Mouse (Mus musculus): ENCODE data around the gene 2610528J11Rik. TPM values are rescaled to one million over a fixed set of nuclear protein-coding genes. Genes with fewer than 3 reads are reported as not detected.

2610528J11Rik gene
- polyA plus RNA-seq, 1 experiment from 2014 or later, result 0.18 TPM

DNA sequence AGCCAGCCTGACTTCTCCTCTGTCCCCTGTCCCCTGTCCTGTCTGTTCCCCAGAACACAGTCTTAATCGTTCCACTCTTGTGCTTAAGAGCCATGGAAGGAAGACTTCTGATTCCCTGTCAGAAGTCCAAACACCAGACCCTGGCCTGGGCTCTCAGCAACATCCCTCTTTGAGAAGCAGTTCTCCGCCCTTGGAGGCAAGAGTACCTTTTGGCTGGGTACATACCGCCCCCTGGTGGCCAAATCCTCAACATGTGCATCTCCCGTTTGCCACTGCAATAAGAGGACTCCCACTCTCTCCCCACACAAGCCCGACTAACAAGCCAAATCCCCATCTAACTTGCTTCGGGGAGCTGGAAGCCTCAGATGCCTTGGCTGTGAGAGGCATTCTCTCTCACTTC is 49.3 kb downstream of the 2610528J11Rik start:
- Histone ChIP-seq H3K27ac (no peak overlapping the region), H3K27me3 (0 out of 2 replicates have a peak, but pooled peaks cover 6% of the 10 kb centered on the region), H3K4me2 (no peak overlapping the region), H3K9ac (no peak overlapping the region), H3K4me1 (no peaks in the 10 kb centered on the region), H3K9me3 (replicated peaks) (no peaks in the 10 kb centered on the region), H3K4me3 (no peak overlapping the region), H3K36me3 (ENCODE audit: poor library complexity, severe bottlenecking) (no peaks in the 10 kb centered on the region)
- 6% methylated on average over 6 of the region's 6 CpGs for WGBS
- ATAC-seq, result 0 out of 2 replicates have a peak, but pooled peaks have one; percentile 27

DNA sequence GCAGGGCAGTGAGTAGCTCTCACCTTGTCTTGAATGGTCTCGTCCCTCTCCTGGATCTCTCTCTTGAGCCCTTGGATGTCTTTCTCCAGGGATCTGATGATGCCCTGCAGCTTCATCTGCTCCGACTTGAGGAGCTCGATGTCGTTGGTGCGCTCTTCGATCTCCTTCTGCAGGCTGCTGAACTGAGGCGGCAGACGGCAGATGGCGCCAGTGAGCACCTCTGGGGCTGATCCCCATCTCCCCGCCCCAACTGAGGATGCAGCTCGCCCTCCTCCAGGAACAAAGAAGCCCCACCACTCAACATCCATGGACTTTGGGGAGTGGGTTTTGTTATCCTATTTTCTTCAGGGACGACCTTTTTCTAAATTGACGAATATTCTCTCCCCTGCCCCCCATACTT is 52.5 kb downstream of the 2610528J11Rik start:
- no peak for ATAC-seq
- Histone ChIP-seq H3K4me3 (no peak overlapping the region), H3K36me3 (ENCODE audit: poor library complexity, severe bottlenecking) (no peaks in the 10 kb centered on the region), H3K27ac (no peak overlapping the region), H3K4me2 (no peak overlapping the region), H3K9me3 (replicated peaks) (no peaks in the 10 kb centered on the region), H3K4me1 (0 out of 2 replicates have a peak, but pooled peaks cover 2% of the 10 kb centered on the region), H3K9ac (no peak overlapping the region), H3K27me3 (0 out of 2 replicates have a peak, but pooled peaks cover 6% of the 10 kb centered on the region)
- 39% methylated on average over 13 of the region's 13 CpGs for WGBS

Other genes with a start within 250 kb of the 2610528J11Rik start
- gene Ptprf, start 235.6 kb upstream of the 2610528J11Rik start, polyA plus RNA-seq (2015; fragmentation: Nextera tagmentation; extraction: Ambion mirVana), result 62.9 and 76.1 TPM in 2 replicates
- 10.0 and 12.6 TPM in 2 replicates for gene Szt2, start 117.7 kb upstream of the 2610528J11Rik start, polyA plus RNA-seq (2015; fragmentation: Nextera tagmentation; extraction: Ambion mirVana)
- 143 and 144 TPM in 2 replicates for gene Med8, start 117.7 kb upstream of the 2610528J11Rik start, polyA plus RNA-seq (2015; fragmentation: Nextera tagmentation; extraction: Ambion mirVana)
- gene Elovl1, start 98.9 kb upstream of the 2610528J11Rik start, polyA plus RNA-seq (2015; fragmentation: Nextera tagmentation; extraction: Ambion mirVana), result 24.1 and 24.3 TPM in 2 replicates
- gene Cdc20, start 89.6 kb upstream of the 2610528J11Rik start, polyA plus RNA-seq (2015; fragmentation: Nextera tagmentation; extraction: Ambion mirVana), result 251 and 259 TPM in 2 replicates
- 0.08 and 0.37 TPM in 2 replicates for gene Mpl, start 69.5 kb upstream of the 2610528J11Rik start, polyA plus RNA-seq (2015; fragmentation: Nextera tagmentation; extraction: Ambion mirVana)
- gene Tie1, start 36.9 kb upstream of the 2610528J11Rik start, polyA plus RNA-seq (2015; fragmentation: Nextera tagmentation; extraction: Ambion mirVana), result 11.6 and 11.9 TPM in 2 replicates
- gene Tmem125, start 17.0 kb downstream of the 2610528J11Rik start, polyA plus RNA-seq (2015; fragmentation: Nextera tagmentation; extraction: Ambion mirVana), result not detected in 2 replicates
- 0.78 and 0.90 TPM in 2 replicates for gene Cfap57, start 93.8 kb downstream of the 2610528J11Rik start, polyA plus RNA-seq (2015; fragmentation: Nextera tagmentation; extraction: Ambion mirVana)
- 147 and 168 TPM in 2 replicates for gene Ebna1bp2, start 93.8 kb downstream of the 2610528J11Rik start, polyA plus RNA-seq (2015; fragmentation: Nextera tagmentation; extraction: Ambion mirVana)
- gene Olfr62, start 132.0 kb downstream of the 2610528J11Rik start, polyA plus RNA-seq (2015; fragmentation: Nextera tagmentation; extraction: Ambion mirVana), result not detected in 2 replicates
- not detected in 2 replicates for gene Olfr1342, start 165.8 kb downstream of the 2610528J11Rik start, polyA plus RNA-seq (2015; fragmentation: Nextera tagmentation; extraction: Ambion mirVana)
- not detected in 2 replicates for gene Olfr1341, start 176.5 kb downstream of the 2610528J11Rik start, polyA plus RNA-seq (2015; fragmentation: Nextera tagmentation; extraction: Ambion mirVana)
- gene Olfr1340, start 193.1 kb downstream of the 2610528J11Rik start, polyA plus RNA-seq (2015; fragmentation: Nextera tagmentation; extraction: Ambion mirVana), result not detected in 2 replicates
- gene Olfr1339, start 205.2 kb downstream of the 2610528J11Rik start, polyA plus RNA-seq (2015; fragmentation: Nextera tagmentation; extraction: Ambion mirVana), result not detected in 2 replicates
- not detected in 2 replicates for gene Olfr1338, start 231.7 kb downstream of the 2610528J11Rik start, polyA plus RNA-seq (2015; fragmentation: Nextera tagmentation; extraction: Ambion mirVana)